Mouse (Mus musculus) CD4-positive, CD25-positive, alpha-beta regulatory T cell, adult 2 months (primary cell): Measurements from ENCODE around the gene Cib4.

Source experiments
- DNase-seq: peaks from one replicate; pipeline ENCODE4 v3.0.0-alpha.2; 2012; ENCODE audit warnings: low read depth, low spot score

Cib4 gene

DNA sequence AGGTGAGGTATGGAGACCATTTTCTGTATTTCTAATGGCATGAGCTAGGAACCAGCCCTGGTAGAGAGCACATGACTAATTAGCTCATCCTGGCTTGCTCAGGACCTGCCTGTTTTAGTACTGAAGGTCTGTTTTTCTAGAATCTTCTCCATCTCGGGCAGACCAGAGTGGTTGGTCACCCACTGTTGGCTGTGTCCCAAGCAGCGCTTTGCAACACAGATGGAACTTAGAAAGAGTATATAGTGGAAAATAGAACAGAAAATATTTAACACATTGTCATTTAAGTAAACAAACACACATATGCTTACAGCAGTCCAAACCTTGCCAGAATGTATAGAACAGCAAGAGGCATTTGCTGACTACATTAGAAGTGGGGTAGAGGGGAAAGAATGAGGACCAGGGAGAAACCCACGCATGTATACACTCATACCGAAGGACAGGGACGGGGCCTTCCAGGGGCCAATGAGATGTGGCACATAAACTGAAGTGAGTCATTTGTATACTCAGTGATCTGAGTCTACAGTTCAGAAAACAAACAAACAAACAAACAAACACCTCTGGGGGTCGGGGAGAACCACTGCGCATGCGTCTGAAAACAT, 105.2 kb downstream of the Cib4 start:
- no peak for DNase-seq

DNA sequence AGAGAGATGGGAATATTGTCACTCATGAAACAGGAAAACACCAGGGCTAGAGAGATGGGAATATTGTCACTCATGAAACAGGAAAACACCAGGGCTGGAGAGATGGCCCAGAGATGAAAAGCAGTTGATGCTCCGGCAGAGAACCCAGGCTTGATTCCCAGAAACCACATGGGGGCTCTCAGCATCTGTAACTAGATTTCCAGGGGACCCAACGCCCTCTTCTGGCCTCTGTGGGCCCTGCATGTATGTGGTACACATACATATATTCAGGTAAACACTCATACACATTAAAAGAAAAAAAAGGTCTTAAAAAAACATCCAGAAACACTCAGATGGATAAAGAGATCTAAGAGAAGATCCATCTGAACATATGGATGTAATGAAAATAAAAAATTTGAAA, 106.7 kb downstream of the Cib4 start:
- no peak for DNase-seq
